Mouse (Mus musculus) C2C12 (cell line): ENCODE measurements around the gene Myo5c. TPM values are rescaled to one million over a fixed set of nuclear protein-coding genes. Genes with fewer than 3 reads are reported as not detected.

Source experiments
- H3K27me3 ChIP-seq: one replicate; pipeline ENCODE4 v1.6.1; 2011; ENCODE audit not compliant: control insufficient read depth, insufficient read depth, insufficient read length
- H3K36me3 ChIP-seq: one replicate; pipeline ENCODE4 v1.6.1; 2011; ENCODE audit not compliant: control insufficient read depth, insufficient read depth
- H3K4me3 ChIP-seq: one replicate; pipeline ENCODE4 v1.5.1; 2011; ENCODE audit warnings: mild to moderate bottlenecking, control low read depth; ENCODE audit not compliant: poor library complexity, insufficient read depth, severe bottlenecking
- H3K79me2 ChIP-seq: one replicate; pipeline ENCODE4 v1.6.1; 2011; ENCODE audit not compliant: control insufficient read depth, insufficient read depth
- H3K79me3 ChIP-seq: one replicate; pipeline ENCODE4 v1.6.1; 2011; ENCODE audit warnings: low read depth, control low read depth
- H3ac ChIP-seq: one replicate; pipeline ENCODE3; 2011; ENCODE audit warnings: low read depth; ENCODE audit not compliant: control insufficient read depth, insufficient read length
- CEBPB ChIP-seq: IDR thresholded peaks from one replicate; pipeline ENCODE4 v1.6.1; 2011; ENCODE audit warnings: low read depth, mild to moderate bottlenecking, control low read depth, moderate library complexity
- CTCF ChIP-seq: IDR thresholded peaks from one replicate; pipeline ENCODE4 v1.5.1; 2011; ENCODE audit not compliant: control insufficient read depth, insufficient read depth, insufficient read length
- FOSL1 ChIP-seq: IDR thresholded peaks from one replicate; pipeline ENCODE4 v1.8.0; 2011; ENCODE audit warnings: mild to moderate bottlenecking, low read length; ENCODE audit not compliant: poor library complexity, insufficient read depth, severe bottlenecking
- MAX ChIP-seq: IDR thresholded peaks from one replicate; pipeline ENCODE4 v1.6.1; 2011; ENCODE audit warnings: mild to moderate bottlenecking, control low read depth
- MYOD1 ChIP-seq: IDR thresholded peaks from one replicate; pipeline ENCODE4 v1.6.1; 2011; ENCODE audit warnings: low read depth; ENCODE audit not compliant: control insufficient read depth, insufficient read length
- MYOG ChIP-seq: IDR thresholded peaks from one replicate; pipeline ENCODE4 v1.6.1; 2011; ENCODE audit not compliant: control insufficient read depth, insufficient read length; ENCODE audit errors: extremely low read depth
- USF1 ChIP-seq: IDR thresholded peaks from one replicate; pipeline ENCODE4 v1.6.1; 2011; ENCODE audit warnings: low read depth, mild to moderate bottlenecking, control low read depth, moderate library complexity
- long read RNA-seq, 2 experiments: library from polyadenylated mRNA; unstranded; transcript quantifications; one replicate each; pipeline ENCODE4 v2.0.0; 2019 to 2020
- polyA plus RNA-seq: library from polyadenylated mRNA; unstranded; fragments of >200 nt; fragmentation: generic; extraction: Trizol; gene quantifications from one replicate; pipeline ENCODE4 v1.2.1, GENCODE M21; 2012; ENCODE audit warnings: missing spikeins

The Myo5c gene
- polyA plus RNA-seq: 0.01 TPM
- long read RNA-seq, experiment 1: 0 reads
- long read RNA-seq, experiment 2: 0 reads

- H3ac ChIP-seq: no peak within 1 kb of the TSS
- TF ChIP-seq FOSL1 (no peak), CEBPB (no peak), MYOD1 (no peak), USF1 (no peak), MYOG (no peak), MAX (no peak), CTCF (no peak)
- H3K79me3 ChIP-seq: no peaks in the 10 kb centered on the region
- H3K27me3 ChIP-seq: no peaks in the 10 kb centered on the region
- no peaks in the 10 kb centered on the region for H3K36me3 ChIP-seq
- no peak within 1 kb of the TSS for H3K4me3 ChIP-seq
- H3K79me2 ChIP-seq: no peaks in the 10 kb centered on the region
These were observed at the start of gene Myo5c for GRCm38 (mm10) chr9:75231841-75232746. Gene Myo5c (plus strand): TSS chr9:75232020.

DNA sequence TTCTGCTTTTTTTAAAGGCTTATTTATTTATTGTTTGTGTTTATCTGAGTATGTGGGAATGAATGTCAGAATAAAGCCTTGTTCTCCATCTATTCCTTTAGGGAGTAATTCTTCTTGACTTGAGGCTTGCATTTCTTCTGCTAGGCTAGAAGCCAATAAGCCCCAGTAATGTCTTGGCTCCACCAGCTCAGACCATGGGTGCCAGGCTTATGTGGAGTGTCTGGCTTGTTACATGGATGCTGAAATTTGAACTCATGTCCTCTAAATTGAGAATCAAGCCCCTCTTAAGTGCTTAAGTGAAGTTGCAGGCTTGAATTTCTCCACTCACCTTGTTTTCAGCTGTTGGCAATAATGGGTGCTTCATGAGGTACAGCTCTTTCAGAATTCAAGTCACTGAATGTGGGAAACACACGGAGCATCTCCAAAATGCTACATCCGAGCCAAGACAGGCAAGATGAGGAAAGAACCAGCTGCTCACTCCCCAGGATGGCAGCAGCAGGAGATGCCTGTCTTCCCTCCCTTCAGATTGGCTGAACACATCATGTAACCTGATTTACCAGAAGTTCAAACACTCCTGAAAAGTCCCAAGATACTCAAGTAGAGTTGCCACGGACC is 44.1 kb upstream of the Myo5c start:
- Histone ChIP-seq H3K79me2 (no peaks in the 10 kb centered on the region), H3ac (no peak overlapping the region), H3K4me3 (no peak overlapping the region), H3K36me3 (peaks cover 60% of the 10 kb centered on the region), H3K27me3 (no peaks in the 10 kb centered on the region), H3K79me3 (no peaks in the 10 kb centered on the region)
- no peak for TF ChIP-seq CEBPB
- no peak for TF ChIP-seq CTCF
- no peak for TF ChIP-seq FOSL1
- TF ChIP-seq USF1: no peak
- TF ChIP-seq MYOG: no peak
- no peak for TF ChIP-seq MYOD1
- TF ChIP-seq MAX: no peak

DNA sequence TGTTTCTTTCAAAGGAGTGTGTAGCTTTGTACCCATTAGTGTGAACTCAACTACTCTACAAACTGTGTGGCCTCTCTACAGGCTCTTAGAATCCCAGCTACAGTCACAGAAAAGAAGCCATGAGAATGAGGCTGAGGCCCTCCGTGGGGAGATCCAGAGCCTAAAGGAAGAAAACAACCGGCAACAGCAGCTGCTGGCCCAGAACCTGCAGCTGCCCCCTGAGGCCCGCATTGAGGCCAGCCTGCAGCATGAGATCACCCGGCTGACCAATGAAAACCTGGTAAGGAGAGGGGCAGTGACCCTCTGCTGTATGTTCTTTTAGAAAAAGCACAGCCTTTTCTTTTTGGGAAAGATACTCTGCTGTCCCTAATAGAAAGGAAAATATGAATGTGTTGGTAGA is 38.0 kb upstream of the Myo5c start:
- H3K79me3 ChIP-seq: no peaks in the 10 kb centered on the region
- no peak overlapping the region for H3ac ChIP-seq
- peaks cover 22% of the 10 kb centered on the region for H3K36me3 ChIP-seq
- H3K4me3 ChIP-seq: no peak overlapping the region
- no peaks in the 10 kb centered on the region for H3K79me2 ChIP-seq
- TF ChIP-seq MYOD1: peak; percentile 14
- TF ChIP-seq MAX: no peak
- H3K27me3 ChIP-seq: no peaks in the 10 kb centered on the region

- H3ac ChIP-seq: no peak overlapping the region
- TF ChIP-seq CEBPB (no peak), FOSL1 (peak; percentile 37), MYOD1 (peak; percentile 90), MYOG (no peak), MAX (no peak)
- H3K27me3 ChIP-seq: no peaks in the 10 kb centered on the region
- H3K79me2 ChIP-seq: no peaks in the 10 kb centered on the region
- H3K4me3 ChIP-seq: no peak overlapping the region
- H3K36me3 ChIP-seq: peaks cover 35% of the 10 kb centered on the region
- no peaks in the 10 kb centered on the region for H3K79me3 ChIP-seq
These were observed 35.5 kb upstream of the Myo5c start for GRCm38 (mm10) chr9:75196335-75196734.

DNA sequence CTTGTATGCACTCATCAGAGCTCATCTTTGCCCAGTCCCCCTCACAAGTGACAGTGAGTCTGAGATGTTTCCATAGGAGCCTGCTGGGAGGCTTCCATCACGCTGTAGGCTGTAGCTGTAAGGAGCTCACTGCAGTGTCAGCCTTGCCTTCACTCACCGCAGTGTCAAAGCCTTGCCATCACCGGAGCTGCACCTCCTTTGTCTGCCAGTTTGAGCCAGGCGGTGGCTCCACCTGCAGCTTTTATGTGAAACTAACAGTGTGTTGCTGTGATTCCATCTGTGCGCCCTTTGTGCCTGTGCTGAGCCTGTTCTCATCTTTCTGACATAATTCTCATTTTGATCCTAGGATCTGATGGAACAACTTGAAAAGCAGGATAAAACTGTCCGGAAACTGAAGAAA is 34.5 kb upstream of the Myo5c start:
- H3K4me3 ChIP-seq: no peak overlapping the region
- no peaks in the 10 kb centered on the region for H3K79me3 ChIP-seq
- H3K27me3 ChIP-seq: no peaks in the 10 kb centered on the region
- H3K36me3 ChIP-seq: peaks cover 41% of the 10 kb centered on the region
- H3ac ChIP-seq: no peak overlapping the region
- TF ChIP-seq USF1 (no peak), CEBPB (no peak), CTCF (peak; percentile 9), MYOG (no peak)
- H3K79me2 ChIP-seq: no peaks in the 10 kb centered on the region
